Mouse (Mus musculus): ENCODE measurements around the gene Ugt1a10. TPM values are rescaled to one million over a fixed set of nuclear protein-coding genes. Genes with fewer than 3 reads are reported as not detected.

The Ugt1a10 gene
- polyA plus RNA-seq, 1 experiment, result not detected

GRCm38 (mm10) chr1:88263778-88264177 is 208.6 kb downstream of the Ugt1a10 start:
- H3K27me3 ChIP-seq (ENCODE audit: control insufficient read depth, insufficient read depth, low read length), result no peaks in the 10 kb centered on the region
- H3K27ac ChIP-seq (ENCODE audit: insufficient read depth, low read depth, low read length), result no peak overlapping the region
- peaks cover 7% of the 10 kb centered on the region for H3K4me1 ChIP-seq (ENCODE audit: control insufficient read depth, insufficient read depth, insufficient read length, low read length)
- WGBS, result 92% methylated on average over 5 of the region's 5 CpGs
- no peak for TF ChIP-seq POLR2A (IDR thresholded peaks at IDR 0.05; ENCODE audit: low read depth, low read length)
- peaks cover 80% of the 10 kb centered on the region for H3K36me3 ChIP-seq (ENCODE audit: control insufficient read depth, insufficient read depth, low read length)
- no peak overlapping the region for H3K4me3 ChIP-seq (ENCODE audit: low read depth, low read length)

GRCm38 (mm10) chr1:88264237-88264868 is 209.2 kb downstream of the Ugt1a10 start:
- no peak for TF ChIP-seq CTCF (IDR thresholded peaks at IDR 0.05; ENCODE audit: extremely low read depth, insufficient read length, insufficient replicate concordance, low read depth, low read length)
- TF ChIP-seq POLR2A (IDR thresholded peaks at IDR 0.05; ENCODE audit: low read depth, low read length), result no peak
- Histone ChIP-seq H3K4me1 (ENCODE audit: control insufficient read depth, insufficient read depth, insufficient read length, low read length) (peaks cover 7% of the 10 kb centered on the region), H3K4me3 (ENCODE audit: low read depth, low read length) (no peak overlapping the region), H3K27ac (ENCODE audit: insufficient read depth, low read depth, low read length) (no peak overlapping the region), H3K27me3 (ENCODE audit: control insufficient read depth, insufficient read depth, low read length) (no peaks in the 10 kb centered on the region), H3K36me3 (ENCODE audit: control insufficient read depth, insufficient read depth, low read length) (peaks cover 86% of the 10 kb centered on the region)
- 83% methylated on average over 7 of the region's 7 CpGs for WGBS

GRCm38 (mm10) chr1:88264869-88265240 is 209.7 kb downstream of the Ugt1a10 start:
- Histone ChIP-seq H3K4me3 (ENCODE audit: low read depth, low read length) (no peak overlapping the region), H3K27ac (ENCODE audit: insufficient read depth, low read depth, low read length) (no peak overlapping the region), H3K27me3 (ENCODE audit: control insufficient read depth, insufficient read depth, low read length) (no peaks in the 10 kb centered on the region), H3K36me3 (ENCODE audit: control insufficient read depth, insufficient read depth, low read length) (peaks cover 89% of the 10 kb centered on the region), H3K4me1 (ENCODE audit: control insufficient read depth, insufficient read depth, insufficient read length, low read length) (peaks cover 4% of the 10 kb centered on the region)
- WGBS, result 77% methylated on average over 4 of the region's 4 CpGs
- no peak for TF ChIP-seq POLR2A (IDR thresholded peaks at IDR 0.05; ENCODE audit: low read depth, low read length)
- no peak for TF ChIP-seq CTCF (IDR thresholded peaks at IDR 0.05; ENCODE audit: extremely low read depth, insufficient read length, insufficient replicate concordance, low read depth, low read length)

GRCm38 (mm10) chr1:88266123-88266522 is 210.9 kb downstream of the Ugt1a10 start:
- Histone ChIP-seq H3K4me3 (ENCODE audit: low read depth, low read length) (no peak overlapping the region), H3K36me3 (ENCODE audit: control insufficient read depth, insufficient read depth, low read length) (peaks cover 88% of the 10 kb centered on the region), H3K27me3 (ENCODE audit: control insufficient read depth, insufficient read depth, low read length) (no peaks in the 10 kb centered on the region), H3K4me1 (ENCODE audit: control insufficient read depth, insufficient read depth, insufficient read length, low read length) (no peaks in the 10 kb centered on the region), H3K27ac (ENCODE audit: insufficient read depth, low read depth, low read length) (no peak overlapping the region)
- WGBS, result 89% methylated on average over 13 of the region's 13 CpGs
- TF ChIP-seq CTCF (IDR thresholded peaks at IDR 0.05; ENCODE audit: extremely low read depth, insufficient read length, insufficient replicate concordance, low read depth, low read length) (no peak), POLR2A (IDR thresholded peaks at IDR 0.05; ENCODE audit: low read depth, low read length) (no peak)

- H3K4me3 ChIP-seq (ENCODE audit: low read depth, low read length), result no peak overlapping the region
- H3K27ac ChIP-seq (ENCODE audit: insufficient read depth, low read depth, low read length), result no peak overlapping the region
- H3K36me3 ChIP-seq (ENCODE audit: control insufficient read depth, insufficient read depth, low read length), result peaks cover 84% of the 10 kb centered on the region
- no peak for TF ChIP-seq CTCF (IDR thresholded peaks at IDR 0.05; ENCODE audit: extremely low read depth, insufficient read length, insufficient replicate concordance, low read depth, low read length)
- no peak for TF ChIP-seq POLR2A (IDR thresholded peaks at IDR 0.05; ENCODE audit: low read depth, low read length)
- 92% methylated on average over 6 of the region's 6 CpGs for WGBS
- no peaks in the 10 kb centered on the region for H3K4me1 ChIP-seq (ENCODE audit: control insufficient read depth, insufficient read depth, insufficient read length, low read length)
- no peaks in the 10 kb centered on the region for H3K27me3 ChIP-seq (ENCODE audit: control insufficient read depth, insufficient read depth, low read length)
These were observed 212.3 kb downstream of the Ugt1a10 start for GRCm38 (mm10) chr1:88267489-88267888.

GRCm38 (mm10) chr1:88268070-88268469 is 212.9 kb downstream of the Ugt1a10 start:
- WGBS, result 82% methylated on average over 6 of the region's 6 CpGs
- Histone ChIP-seq H3K27me3 (ENCODE audit: control insufficient read depth, insufficient read depth, low read length) (no peaks in the 10 kb centered on the region), H3K27ac (ENCODE audit: insufficient read depth, low read depth, low read length) (no peak overlapping the region), H3K36me3 (ENCODE audit: control insufficient read depth, insufficient read depth, low read length) (peaks cover 82% of the 10 kb centered on the region), H3K4me3 (ENCODE audit: low read depth, low read length) (no peak overlapping the region), H3K4me1 (ENCODE audit: control insufficient read depth, insufficient read depth, insufficient read length, low read length) (no peaks in the 10 kb centered on the region)
- TF ChIP-seq POLR2A (IDR thresholded peaks at IDR 0.05; ENCODE audit: low read depth, low read length) (no peak), CTCF (IDR thresholded peaks at IDR 0.05; ENCODE audit: extremely low read depth, insufficient read length, insufficient replicate concordance, low read depth, low read length) (no peak)

Other genes starting within 250 kb of the Ugt1a10 start
- gene Dgkd, start 202.1 kb upstream of the Ugt1a10 start, polyA plus RNA-seq (2012; rRNA removed), result 21.5 and 47.1 TPM in 2 replicates
- 4.0 and 7.2 TPM in 2 replicates for gene Usp40, start 46.8 kb upstream of the Ugt1a10 start, polyA plus RNA-seq (2012; rRNA removed)
- 0.36 and 0.37 TPM in 2 replicates for gene Ugt1a9, start 15.4 kb downstream of the Ugt1a10 start, polyA plus RNA-seq (2012; rRNA removed)
- not detected in 2 replicates for gene Ugt1a8, start 32.4 kb downstream of the Ugt1a10 start, polyA plus RNA-seq (2012; rRNA removed)
- gene Ugt1a7c, start 39.7 kb downstream of the Ugt1a10 start, polyA plus RNA-seq (2012; rRNA removed), result 57.1 and 60.9 TPM in 2 replicates
- gene Ugt1a6b, start 47.9 kb downstream of the Ugt1a10 start, polyA plus RNA-seq (2012; rRNA removed), result 2.7 and 3.6 TPM in 2 replicates
- 2.1 and 12.2 TPM in 2 replicates for gene Ugt1a6a, start 79.4 kb downstream of the Ugt1a10 start, polyA plus RNA-seq (2012; rRNA removed)
- gene Ugt1a5, start 110.6 kb downstream of the Ugt1a10 start, polyA plus RNA-seq (2012; rRNA removed), result 0.28 and 0.34 TPM in 2 replicates
- gene Ugt1a2, start 145.2 kb downstream of the Ugt1a10 start, polyA plus RNA-seq (2012; rRNA removed), result 0.09 and 0.38 TPM in 2 replicates
- 2.7 and 5.3 TPM in 2 replicates for gene Dnajb3, start 150.4 kb downstream of the Ugt1a10 start, polyA plus RNA-seq (2012; rRNA removed)
- gene Ugt1a1, start 156.6 kb downstream of the Ugt1a10 start, polyA plus RNA-seq (2012; rRNA removed), result 21.8 and 88.2 TPM in 2 replicates
- 0.11 and 0.35 TPM in 2 replicates for gene Mroh2a, start 171.6 kb downstream of the Ugt1a10 start, polyA plus RNA-seq (2012; rRNA removed)
- gene Hjurp, start 222.2 kb downstream of the Ugt1a10 start, polyA plus RNA-seq (2012; rRNA removed), result 22.9 and 23.4 TPM in 2 replicates
- not detected in 2 replicates for gene Trpm8, start 222.3 kb downstream of the Ugt1a10 start, polyA plus RNA-seq (2012; rRNA removed)

Data from small intestine, adult 2 months (tissue).